Mouse (Mus musculus): ENCODE data around the gene Mical3. TPM values are rescaled to one million over a fixed set of nuclear protein-coding genes. Genes with fewer than 3 reads are reported as not detected.

Gene Mical3
- total and polyA plus RNA-seq, 3 experiments, result 52.1 to 127 (median 114) TPM

- H3K79me2 ChIP-seq (replicated peaks; ENCODE audit: control insufficient read depth, insufficient read depth, low read length), result no peaks in the 10 kb centered on the region
- no peak for DNase-seq
- intact Hi-C loops (cut with DNase I), result no loop called here
- 62% methylated on average over 10 of the region's 10 CpGs for WGBS
- no peak overlapping the region for H3K4me3 ChIP-seq
- no peak overlapping the region for H3K27ac ChIP-seq
- no peaks in the 10 kb centered on the region for H3K36me3 ChIP-seq (ENCODE audit: control insufficient read depth, insufficient read depth, low read length)
- no peaks in the 10 kb centered on the region; the same call in 1 of the 2 replicates for H3K4me1 ChIP-seq (ENCODE audit: control insufficient read depth, insufficient read depth, low read length)
- no peaks in the 10 kb centered on the region for H3K27me3 ChIP-seq (ENCODE audit: control insufficient read depth, insufficient read depth, low read length)
- H3K9ac ChIP-seq (ENCODE audit: low read depth, low read length), result no peak overlapping the region
- TF ChIP-seq EP300 (IDR thresholded peaks at IDR 0.05; ENCODE audit: insufficient read depth, low read depth, low read length) (no peak), POLR2A (IDR thresholded peaks at IDR 0.05; ENCODE audit: insufficient read depth, low read depth, low read length) (no peak), CTCF (IDR thresholded peaks at IDR 0.05) (no peak)
Observed at GRCm38 (mm10) chr6:121116434-121116833, 14.4 kb downstream of the Mical3 start.

GRCm38 (mm10) chr6:121111448-121112055 lies 19.2 kb downstream of the Mical3 start:
- WGBS, result 30% methylated on average over 10 of the region's 10 CpGs
- TF ChIP-seq EP300 (IDR thresholded peaks at IDR 0.05; ENCODE audit: insufficient read depth, low read depth, low read length) (no peak), POLR2A (IDR thresholded peaks at IDR 0.05; ENCODE audit: insufficient read depth, low read depth, low read length) (peak; percentile 45; the same call in 1 of the 2 replicates)
- no peak overlapping the region for H3K4me3 ChIP-seq
- H3K36me3 ChIP-seq (ENCODE audit: control insufficient read depth, insufficient read depth, low read length), result no peaks in the 10 kb centered on the region
- no peaks in the 10 kb centered on the region for H3K79me2 ChIP-seq (replicated peaks; ENCODE audit: control insufficient read depth, insufficient read depth, low read length)
- H3K4me1 ChIP-seq (ENCODE audit: control insufficient read depth, insufficient read depth, low read length), result peaks cover 2% of the 10 kb centered on the region; the same call in 1 of the 2 replicates
- no peaks in the 10 kb centered on the region for H3K27me3 ChIP-seq (ENCODE audit: control insufficient read depth, insufficient read depth, low read length)
- peak; percentile 45 to 66 for DNase-seq
- peak overlapping the region; percentile 37 for H3K9ac ChIP-seq (ENCODE audit: low read depth, low read length)
- peak overlapping the region; percentile 100 for H3K27ac ChIP-seq
- intact Hi-C loops (cut with DNase I), result loop anchor here (5.0 kb wide), 1 partner anchor 66 kb away; no protein-coding TSS in a partner anchor

GRCm38 (mm10) chr6:121109998-121110603 lies 20.7 kb downstream of the Mical3 start:
- no peaks in the 10 kb centered on the region for H3K36me3 ChIP-seq (ENCODE audit: control insufficient read depth, insufficient read depth, low read length)
- under 1% methylated on average over 42 of the region's 42 CpGs for WGBS
- no peaks in the 10 kb centered on the region for H3K79me2 ChIP-seq (replicated peaks; ENCODE audit: control insufficient read depth, insufficient read depth, low read length)
- H3K4me1 ChIP-seq (ENCODE audit: control insufficient read depth, insufficient read depth, low read length), result peaks cover 3% of the 10 kb centered on the region; the same call in 1 of the 2 replicates
- DNase-seq, result peak; percentile 92 to 93
- H3K27me3 ChIP-seq (ENCODE audit: control insufficient read depth, insufficient read depth, low read length), result no peaks in the 10 kb centered on the region
- TF ChIP-seq EP300 (IDR thresholded peaks at IDR 0.05; ENCODE audit: insufficient read depth, low read depth, low read length) (no peak; the same call in 1 of the 2 replicates), CTCF (IDR thresholded peaks at IDR 0.05) (no peak), POLR2A (IDR thresholded peaks at IDR 0.05; ENCODE audit: insufficient read depth, low read depth, low read length) (peak; percentile 38; the same call in 1 of the 2 replicates)
- peak overlapping the region; percentile 97 for H3K4me3 ChIP-seq
- H3K9ac ChIP-seq (ENCODE audit: low read depth, low read length), result peak overlapping the region; percentile 88
- intact Hi-C loops (cut with DNase I), result loop anchor here (2.0 to 5.0 kb wide), 4 partner anchors 43 to 95 kb away; no protein-coding TSS in a partner anchor
- peak overlapping the region; percentile 100 for H3K27ac ChIP-seq

DNA sequence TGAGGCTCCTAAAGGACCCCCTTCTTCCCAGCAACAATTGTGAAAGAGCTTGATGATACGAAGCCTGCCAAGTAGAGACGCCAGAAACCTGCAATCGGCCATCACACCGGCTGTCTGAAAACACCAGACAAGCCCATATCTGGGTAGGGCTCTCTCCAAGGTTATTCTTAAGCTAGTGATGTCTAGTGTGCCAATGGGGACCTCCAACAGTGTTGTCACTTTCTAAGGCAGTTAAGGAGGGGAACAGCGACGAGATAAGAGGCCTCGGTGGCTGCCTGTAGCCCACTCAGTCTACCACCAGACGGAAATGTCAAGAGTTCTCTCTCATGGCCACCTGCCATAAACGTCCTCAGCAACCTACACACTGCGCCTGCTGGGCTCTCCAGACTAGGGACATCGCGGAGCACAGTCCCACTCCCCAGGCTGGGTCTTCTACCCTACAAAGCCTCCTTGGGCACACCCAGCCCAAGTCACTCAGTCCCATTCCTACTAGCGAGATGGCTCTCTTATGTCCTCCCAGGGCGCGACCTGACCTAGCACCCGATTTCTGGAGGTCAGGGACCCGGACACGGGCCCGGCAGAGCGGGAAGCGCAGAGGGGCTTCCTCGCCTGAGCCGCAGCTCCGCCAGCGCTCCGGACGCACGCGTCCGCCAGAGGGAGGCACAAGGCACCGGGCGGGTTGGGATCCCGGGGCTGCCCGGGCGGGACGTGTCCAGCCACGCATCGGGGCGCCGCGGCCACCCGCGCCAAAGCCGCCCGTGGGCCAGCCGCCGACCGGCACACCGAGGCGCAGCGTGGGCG lies 21.4 kb downstream of the Mical3 start:
- Histone ChIP-seq H3K79me2 (replicated peaks; ENCODE audit: control insufficient read depth, insufficient read depth, low read length) (no peaks in the 10 kb centered on the region), H3K4me1 (ENCODE audit: control insufficient read depth, insufficient read depth, low read length) (peaks cover 8% of the 10 kb centered on the region), H3K4me3 (peak overlapping the region; percentile 97), H3K36me3 (ENCODE audit: control insufficient read depth, insufficient read depth, low read length) (no peaks in the 10 kb centered on the region), H3K27me3 (ENCODE audit: control insufficient read depth, insufficient read depth, low read length) (no peaks in the 10 kb centered on the region), H3K9ac (ENCODE audit: low read depth, low read length) (peak overlapping the region; percentile 88), H3K27ac (peak overlapping the region; percentile 100)
- intact Hi-C loops (cut with DNase I), result loop anchor here (2.0 to 5.0 kb wide), 3 partner anchors 42 to 95 kb away; no protein-coding TSS in a partner anchor
- no peak for TF ChIP-seq POLR2A (IDR thresholded peaks at IDR 0.05; ENCODE audit: insufficient read depth, low read depth, low read length)
- peak; percentile 59 for TF ChIP-seq CTCF (IDR thresholded peaks at IDR 0.05)
- peak; percentile 56 to 65 for DNase-seq
- 1% methylated on average over 52 of the region's 52 CpGs for WGBS

GRCm38 (mm10) chr6:121108075-121108474 lies 22.7 kb downstream of the Mical3 start:
- Histone ChIP-seq H3K36me3 (ENCODE audit: control insufficient read depth, insufficient read depth, low read length) (no peaks in the 10 kb centered on the region; the same call in 1 of the 2 replicates), H3K27me3 (ENCODE audit: control insufficient read depth, insufficient read depth, low read length) (no peaks in the 10 kb centered on the region), H3K4me1 (ENCODE audit: control insufficient read depth, insufficient read depth, low read length) (peaks cover 17% of the 10 kb centered on the region), H3K4me3 (no peak overlapping the region), H3K9ac (ENCODE audit: low read depth, low read length) (no peak overlapping the region), H3K79me2 (replicated peaks; ENCODE audit: control insufficient read depth, insufficient read depth, low read length) (peaks cover 1% of the 10 kb centered on the region; the same call in 1 of the 2 replicates), H3K27ac (no peak overlapping the region; the same call in 1 of the 2 replicates)
- intact Hi-C loops (cut with DNase I), result loop anchor here (2.0 to 5.0 kb wide), 3 partner anchors 41 to 93 kb away; no protein-coding TSS in a partner anchor
- no peak for TF ChIP-seq CTCF (IDR thresholded peaks at IDR 0.05)
- TF ChIP-seq EP300 (IDR thresholded peaks at IDR 0.05; ENCODE audit: insufficient read depth, low read depth, low read length), result no peak
- no peak for TF ChIP-seq POLR2A (IDR thresholded peaks at IDR 0.05; ENCODE audit: insufficient read depth, low read depth, low read length)
- DNase-seq, result no peak
- WGBS, result 58% methylated on average over 1 of the region's 1 CpGs
